Mouse (Mus musculus): ENCODE measurements around the gene Ugcg. TPM values are rescaled to one million over a fixed set of nuclear protein-coding genes. Genes with fewer than 3 reads are reported as not detected.

Ugcg gene
- total and polyA plus RNA-seq, 3 experiments, result 10.0 to 15.6 (median 13.3) TPM

- peaks cover 4% of the 10 kb centered on the region; the same call in 1 of the 2 replicates for H3K36me3 ChIP-seq (ENCODE audit: control insufficient read depth, insufficient read depth, low read length)
- WGBS, result 85% methylated on average over 4 of the region's 4 CpGs
- intact Hi-C loops (cut with DNase I), result no loop called here
- no peak overlapping the region for H3K9ac ChIP-seq (ENCODE audit: low read depth, low read length)
- H3K27me3 ChIP-seq (ENCODE audit: control insufficient read depth, insufficient read depth, low read length), result no peaks in the 10 kb centered on the region
- no peak overlapping the region for H3K27ac ChIP-seq
- TF ChIP-seq POLR2A (IDR thresholded peaks at IDR 0.05; ENCODE audit: insufficient read depth, low read depth, low read length) (no peak), CTCF (IDR thresholded peaks at IDR 0.05) (no peak), EP300 (IDR thresholded peaks at IDR 0.05; ENCODE audit: insufficient read depth, low read depth, low read length) (no peak)
- H3K79me2 ChIP-seq (replicated peaks; ENCODE audit: control insufficient read depth, insufficient read depth, low read length), result no peaks in the 10 kb centered on the region; the same call in 1 of the 2 replicates
- no peak for DNase-seq
- H3K4me3 ChIP-seq, result no peak overlapping the region
- peaks cover 12% of the 10 kb centered on the region for H3K4me1 ChIP-seq (ENCODE audit: control insufficient read depth, insufficient read depth, low read length)
Observed at GRCm38 (mm10) chr4:59208607-59209006, 19.6 kb downstream of the Ugcg start.

GRCm38 (mm10) chr4:59211181-59211580, 22.1 kb downstream of the Ugcg start:
- Histone ChIP-seq H3K27ac (no peak overlapping the region), H3K79me2 (replicated peaks; ENCODE audit: control insufficient read depth, insufficient read depth, low read length) (no peaks in the 10 kb centered on the region; the same call in 1 of the 2 replicates), H3K4me1 (ENCODE audit: control insufficient read depth, insufficient read depth, low read length) (peaks cover 2% of the 10 kb centered on the region; the same call in 1 of the 2 replicates), H3K4me3 (no peak overlapping the region), H3K9ac (ENCODE audit: low read depth, low read length) (no peak overlapping the region), H3K27me3 (ENCODE audit: control insufficient read depth, insufficient read depth, low read length) (no peaks in the 10 kb centered on the region), H3K36me3 (ENCODE audit: control insufficient read depth, insufficient read depth, low read length) (peaks cover 2% of the 10 kb centered on the region; the same call in 1 of the 2 replicates)
- intact Hi-C loops (cut with DNase I), result no loop called here
- no peak for DNase-seq
- no peak for TF ChIP-seq POLR2A (IDR thresholded peaks at IDR 0.05; ENCODE audit: insufficient read depth, low read depth, low read length)
- TF ChIP-seq CTCF (IDR thresholded peaks at IDR 0.05), result no peak
- TF ChIP-seq EP300 (IDR thresholded peaks at IDR 0.05; ENCODE audit: insufficient read depth, low read depth, low read length), result no peak
- WGBS, result 77% methylated on average over 9 of the region's 9 CpGs

- no peak for TF ChIP-seq EP300 (IDR thresholded peaks at IDR 0.05; ENCODE audit: insufficient read depth, low read depth, low read length)
- no peak for TF ChIP-seq CTCF (IDR thresholded peaks at IDR 0.05)
- TF ChIP-seq POLR2A (IDR thresholded peaks at IDR 0.05; ENCODE audit: insufficient read depth, low read depth, low read length), result no peak
- Histone ChIP-seq H3K9ac (ENCODE audit: low read depth, low read length) (no peak overlapping the region), H3K36me3 (ENCODE audit: control insufficient read depth, insufficient read depth, low read length) (no peaks in the 10 kb centered on the region), H3K27ac (no peak overlapping the region), H3K79me2 (replicated peaks; ENCODE audit: control insufficient read depth, insufficient read depth, low read length) (no peaks in the 10 kb centered on the region; the same call in 1 of the 2 replicates), H3K4me1 (ENCODE audit: control insufficient read depth, insufficient read depth, low read length) (no peaks in the 10 kb centered on the region), H3K27me3 (ENCODE audit: control insufficient read depth, insufficient read depth, low read length) (no peaks in the 10 kb centered on the region), H3K4me3 (no peak overlapping the region)
- WGBS, result 87% methylated on average over 4 of the region's 4 CpGs
- intact Hi-C loops (cut with DNase I), result no loop called here
- no peak for DNase-seq
Observed at GRCm38 (mm10) chr4:59213833-59214232, 24.8 kb downstream of the Ugcg start.

GRCm38 (mm10) chr4:59214695-59215094, 25.6 kb downstream of the Ugcg start:
- Histone ChIP-seq H3K27ac (no peak overlapping the region), H3K9ac (ENCODE audit: low read depth, low read length) (no peak overlapping the region), H3K36me3 (ENCODE audit: control insufficient read depth, insufficient read depth, low read length) (no peaks in the 10 kb centered on the region), H3K4me3 (no peak overlapping the region), H3K79me2 (replicated peaks; ENCODE audit: control insufficient read depth, insufficient read depth, low read length) (no peaks in the 10 kb centered on the region; the same call in 1 of the 2 replicates), H3K4me1 (ENCODE audit: control insufficient read depth, insufficient read depth, low read length) (no peaks in the 10 kb centered on the region), H3K27me3 (ENCODE audit: control insufficient read depth, insufficient read depth, low read length) (no peaks in the 10 kb centered on the region)
- TF ChIP-seq EP300 (IDR thresholded peaks at IDR 0.05; ENCODE audit: insufficient read depth, low read depth, low read length) (no peak), POLR2A (IDR thresholded peaks at IDR 0.05; ENCODE audit: insufficient read depth, low read depth, low read length) (no peak), CTCF (IDR thresholded peaks at IDR 0.05) (no peak)
- 78% methylated on average over 5 of the region's 5 CpGs for WGBS
- DNase-seq, result no peak
- intact Hi-C loops (cut with DNase I), result no loop called here

GRCm38 (mm10) chr4:59215585-59215984, 26.5 kb downstream of the Ugcg start:
- Histone ChIP-seq H3K27me3 (ENCODE audit: control insufficient read depth, insufficient read depth, low read length) (no peaks in the 10 kb centered on the region), H3K4me1 (ENCODE audit: control insufficient read depth, insufficient read depth, low read length) (no peaks in the 10 kb centered on the region), H3K36me3 (ENCODE audit: control insufficient read depth, insufficient read depth, low read length) (no peaks in the 10 kb centered on the region), H3K27ac (no peak overlapping the region), H3K9ac (ENCODE audit: low read depth, low read length) (no peak overlapping the region), H3K79me2 (replicated peaks; ENCODE audit: control insufficient read depth, insufficient read depth, low read length) (no peaks in the 10 kb centered on the region; the same call in 1 of the 2 replicates), H3K4me3 (no peak overlapping the region)
- WGBS, result 91% methylated on average over 3 of the region's 3 CpGs
- no peak for DNase-seq
- intact Hi-C loops (cut with DNase I), result no loop called here
- TF ChIP-seq POLR2A (IDR thresholded peaks at IDR 0.05; ENCODE audit: insufficient read depth, low read depth, low read length) (no peak), CTCF (IDR thresholded peaks at IDR 0.05) (no peak), EP300 (IDR thresholded peaks at IDR 0.05; ENCODE audit: insufficient read depth, low read depth, low read length) (no peak)

GRCm38 (mm10) chr4:59217101-59217500, 28.0 kb downstream of the Ugcg start:
- no peaks in the 10 kb centered on the region; the same call in 1 of the 2 replicates for H3K79me2 ChIP-seq (replicated peaks; ENCODE audit: control insufficient read depth, insufficient read depth, low read length)
- H3K4me3 ChIP-seq, result no peak overlapping the region
- H3K36me3 ChIP-seq (ENCODE audit: control insufficient read depth, insufficient read depth, low read length), result peaks cover under 1% of the 10 kb centered on the region; the same call in 1 of the 2 replicates
- no peak overlapping the region for H3K9ac ChIP-seq (ENCODE audit: low read depth, low read length)
- DNase-seq, result no peak
- H3K4me1 ChIP-seq (ENCODE audit: control insufficient read depth, insufficient read depth, low read length), result peaks cover 2% of the 10 kb centered on the region; the same call in 1 of the 2 replicates
- TF ChIP-seq EP300 (IDR thresholded peaks at IDR 0.05; ENCODE audit: insufficient read depth, low read depth, low read length), result no peak
- TF ChIP-seq POLR2A (IDR thresholded peaks at IDR 0.05; ENCODE audit: insufficient read depth, low read depth, low read length), result no peak
- TF ChIP-seq CTCF (IDR thresholded peaks at IDR 0.05), result no peak
- 93% methylated on average over 7 of the region's 7 CpGs for WGBS
- intact Hi-C loops (cut with DNase I), result no loop called here
- no peaks in the 10 kb centered on the region for H3K27me3 ChIP-seq (ENCODE audit: control insufficient read depth, insufficient read depth, low read length)
- no peak overlapping the region for H3K27ac ChIP-seq
